Mouse (Mus musculus): ENCODE data around the gene Ttc28. TPM values are rescaled to one million over a fixed set of nuclear protein-coding genes. Genes with fewer than 3 reads are reported as not detected.

Ttc28 gene
- polyA plus RNA-seq, 1 experiment, result 6.8 TPM

DNA sequence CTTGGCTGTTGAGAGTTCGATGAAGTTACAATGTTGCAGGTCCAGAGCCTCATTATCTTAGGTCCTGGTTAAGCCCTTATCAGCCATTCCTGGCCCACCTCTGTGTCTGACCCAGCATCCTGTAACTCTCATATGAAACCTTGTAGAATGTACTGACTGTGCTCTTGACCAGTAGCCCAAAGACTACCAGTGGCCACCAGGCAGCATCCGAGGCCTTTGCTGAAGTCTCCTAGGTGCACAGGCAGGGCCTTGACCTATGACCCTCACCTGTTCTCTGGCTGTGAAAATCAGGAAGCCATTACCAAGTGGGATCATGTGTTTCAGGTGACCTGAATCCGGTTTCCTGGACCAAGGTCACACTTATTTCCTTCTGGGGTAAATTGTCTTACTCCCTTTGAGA, 183.6 kb downstream of the Ttc28 start:
- Histone ChIP-seq H3K36me3 (ENCODE audit: control insufficient read depth, insufficient read depth, low read length) (no peaks in the 10 kb centered on the region), H3K4me1 (ENCODE audit: control insufficient read depth, insufficient read depth, insufficient read length) (peaks cover 16% of the 10 kb centered on the region; the same call in 1 of the 2 replicates), H3K27ac (ENCODE audit: insufficient read depth, low read length) (no peak overlapping the region), H3K4me3 (ENCODE audit: extremely low read depth, insufficient read depth, insufficient read length) (no peak overlapping the region), H3K27me3 (ENCODE audit: control insufficient read depth, insufficient read depth, low read length) (no peaks in the 10 kb centered on the region)
- no peak for TF ChIP-seq CTCF (IDR thresholded peaks at IDR 0.05; ENCODE audit: extremely low read depth, insufficient read depth, insufficient read length, insufficient replicate concordance)
- TF ChIP-seq POLR2A (IDR thresholded peaks at IDR 0.05; ENCODE audit: low read depth, low read length), result no peak
- no peak for DNase-seq (ENCODE audit: low read depth in 1 of 2, low spot score in 2 of 2)
- WGBS, result 91% methylated on average over 3 of the region's 3 CpGs

DNA sequence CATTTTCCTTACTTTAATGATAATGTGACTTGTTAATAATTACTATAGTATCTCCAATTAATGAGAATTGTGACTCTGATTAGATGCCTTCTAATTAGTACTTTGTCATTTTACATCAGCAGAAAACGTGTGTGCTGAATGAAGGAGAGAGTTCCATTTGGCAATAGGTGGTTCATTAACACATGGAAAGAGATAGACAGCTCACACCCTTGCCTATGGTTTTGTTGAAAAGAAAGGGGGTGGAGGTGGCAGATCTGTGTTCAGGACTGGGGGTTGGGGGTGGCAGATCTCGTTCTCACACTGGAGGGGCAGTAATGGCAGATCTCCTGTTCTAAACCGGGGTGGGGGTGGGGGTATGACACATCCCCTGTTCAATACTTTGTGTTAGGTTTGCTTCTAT, 184.4 kb downstream of the Ttc28 start:
- Histone ChIP-seq H3K4me1 (ENCODE audit: control insufficient read depth, insufficient read depth, insufficient read length) (peaks cover 7% of the 10 kb centered on the region; the same call in 1 of the 2 replicates), H3K27ac (ENCODE audit: insufficient read depth, low read length) (no peak overlapping the region), H3K4me3 (ENCODE audit: extremely low read depth, insufficient read depth, insufficient read length) (no peak overlapping the region), H3K27me3 (ENCODE audit: control insufficient read depth, insufficient read depth, low read length) (no peaks in the 10 kb centered on the region), H3K36me3 (ENCODE audit: control insufficient read depth, insufficient read depth, low read length) (no peaks in the 10 kb centered on the region)
- 90% methylated on average over 3 of the region's 3 CpGs for WGBS
- no peak for DNase-seq (ENCODE audit: low read depth in 1 of 2, low spot score in 2 of 2)
- TF ChIP-seq POLR2A (IDR thresholded peaks at IDR 0.05; ENCODE audit: low read depth, low read length) (no peak), CTCF (IDR thresholded peaks at IDR 0.05; ENCODE audit: extremely low read depth, insufficient read depth, insufficient read length, insufficient replicate concordance) (no peak)

DNA sequence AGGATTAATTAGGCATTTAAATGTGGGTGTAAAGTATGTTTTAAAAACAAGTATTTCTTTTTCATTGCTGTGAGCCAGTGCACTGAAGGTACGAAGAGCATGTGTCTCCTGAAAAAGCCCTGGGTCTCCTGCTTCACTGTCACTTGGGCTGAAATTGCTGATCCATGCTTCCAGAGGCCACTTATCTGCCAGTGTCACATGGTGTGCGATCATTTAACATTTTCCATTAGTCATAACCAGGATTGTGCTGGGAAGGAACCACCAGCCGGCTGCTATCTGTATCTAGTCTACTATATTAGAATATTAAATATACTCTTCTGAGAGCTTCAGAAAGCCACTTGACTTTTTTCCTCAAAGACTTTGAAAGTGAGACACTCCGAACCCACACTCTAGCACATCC, 186.2 kb downstream of the Ttc28 start:
- H3K4me1 ChIP-seq (ENCODE audit: control insufficient read depth, insufficient read depth, insufficient read length), result no peaks in the 10 kb centered on the region
- H3K4me3 ChIP-seq (ENCODE audit: extremely low read depth, insufficient read depth, insufficient read length), result no peak overlapping the region
- H3K36me3 ChIP-seq (ENCODE audit: control insufficient read depth, insufficient read depth, low read length), result no peaks in the 10 kb centered on the region
- no peak overlapping the region for H3K27ac ChIP-seq (ENCODE audit: insufficient read depth, low read length)
- 89% methylated on average over 4 of the region's 4 CpGs for WGBS
- DNase-seq (ENCODE audit: low read depth in 1 of 2, low spot score in 2 of 2), result no peak
- TF ChIP-seq POLR2A (IDR thresholded peaks at IDR 0.05; ENCODE audit: low read depth, low read length), result no peak
- H3K27me3 ChIP-seq (ENCODE audit: control insufficient read depth, insufficient read depth, low read length), result no peaks in the 10 kb centered on the region

DNA sequence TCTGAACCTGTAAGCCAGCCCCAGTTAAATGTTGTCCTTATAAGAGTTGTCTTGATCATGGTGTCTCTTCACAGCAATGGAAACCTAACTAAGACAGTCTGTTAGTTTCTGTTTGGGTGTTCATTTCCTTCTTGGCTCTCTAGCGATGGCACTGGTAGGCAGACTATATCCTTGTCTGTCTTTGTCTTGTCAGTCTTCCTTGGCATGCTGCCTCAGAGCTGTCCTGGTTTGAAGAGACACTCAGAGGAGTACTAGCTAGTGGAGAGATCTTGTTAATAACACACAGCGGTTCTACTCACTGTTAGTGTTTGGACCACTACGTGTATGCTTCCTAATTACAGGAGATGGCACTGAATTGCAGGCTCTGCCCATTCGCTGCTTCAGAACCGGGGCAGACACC, 189.9 kb downstream of the Ttc28 start:
- WGBS, result 90% methylated on average over 5 of the region's 5 CpGs
- no peak for DNase-seq (ENCODE audit: low read depth in 1 of 2, low spot score in 2 of 2)
- H3K4me1 ChIP-seq (ENCODE audit: control insufficient read depth, insufficient read depth, insufficient read length), result no peaks in the 10 kb centered on the region
- TF ChIP-seq CTCF (IDR thresholded peaks at IDR 0.05; ENCODE audit: extremely low read depth, insufficient read depth, insufficient read length, insufficient replicate concordance), result no peak
- no peak for TF ChIP-seq POLR2A (IDR thresholded peaks at IDR 0.05; ENCODE audit: low read depth, low read length)
- H3K27me3 ChIP-seq (ENCODE audit: control insufficient read depth, insufficient read depth, low read length), result no peaks in the 10 kb centered on the region
- no peak overlapping the region for H3K4me3 ChIP-seq (ENCODE audit: extremely low read depth, insufficient read depth, insufficient read length)
- H3K36me3 ChIP-seq (ENCODE audit: control insufficient read depth, insufficient read depth, low read length), result no peaks in the 10 kb centered on the region
- H3K27ac ChIP-seq (ENCODE audit: insufficient read depth, low read length), result no peak overlapping the region

DNA sequence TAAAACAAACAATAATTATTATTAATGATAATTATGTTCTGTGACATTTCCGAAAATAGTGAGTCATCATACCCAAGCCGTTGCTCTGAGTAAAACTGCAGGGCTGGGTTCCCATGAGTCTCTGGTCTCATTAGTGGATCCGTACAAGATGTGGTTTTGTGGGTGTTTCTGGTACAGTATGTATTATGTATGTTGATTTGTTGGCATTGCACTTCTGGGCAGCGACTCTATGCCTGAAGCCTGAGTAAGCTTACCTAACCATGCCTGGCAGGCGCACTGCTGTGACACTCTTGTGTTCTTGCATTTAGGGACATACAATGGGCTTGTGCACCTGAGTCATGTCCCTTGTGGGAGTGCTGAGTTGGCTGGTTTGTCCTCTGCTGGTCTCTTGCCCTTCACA, 190.3 kb downstream of the Ttc28 start:
- H3K27me3 ChIP-seq (ENCODE audit: control insufficient read depth, insufficient read depth, low read length), result no peaks in the 10 kb centered on the region
- DNase-seq (ENCODE audit: low read depth in 1 of 2, low spot score in 2 of 2), result no peak
- no peaks in the 10 kb centered on the region for H3K36me3 ChIP-seq (ENCODE audit: control insufficient read depth, insufficient read depth, low read length)
- WGBS, result 91% methylated on average over 5 of the region's 5 CpGs
- H3K4me1 ChIP-seq (ENCODE audit: control insufficient read depth, insufficient read depth, insufficient read length), result no peaks in the 10 kb centered on the region
- no peak overlapping the region for H3K27ac ChIP-seq (ENCODE audit: insufficient read depth, low read length)
- TF ChIP-seq CTCF (IDR thresholded peaks at IDR 0.05; ENCODE audit: extremely low read depth, insufficient read depth, insufficient read length, insufficient replicate concordance) (no peak), POLR2A (IDR thresholded peaks at IDR 0.05; ENCODE audit: low read depth, low read length) (no peak)
- H3K4me3 ChIP-seq (ENCODE audit: extremely low read depth, insufficient read depth, insufficient read length), result no peak overlapping the region

DNA sequence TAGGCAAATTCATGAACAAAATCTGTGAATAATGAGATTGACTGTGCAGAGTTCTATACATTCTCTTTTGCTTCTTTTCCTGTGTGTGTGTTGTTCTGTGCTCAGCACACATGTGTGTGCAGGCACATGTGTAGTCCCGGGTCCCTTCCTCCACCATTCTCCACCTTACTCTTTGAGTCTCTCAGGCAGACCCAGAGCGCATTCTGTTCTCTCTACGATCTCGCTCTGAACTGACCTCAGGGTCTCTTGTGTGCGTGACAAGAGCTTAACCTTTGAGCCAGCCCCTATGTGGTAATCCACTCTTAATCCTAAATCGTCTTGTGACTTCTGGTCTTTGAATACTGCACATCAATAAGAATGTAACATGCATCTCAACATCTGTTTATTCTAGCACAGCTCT, 190.8 kb downstream of the Ttc28 start:
- H3K4me1 ChIP-seq (ENCODE audit: control insufficient read depth, insufficient read depth, insufficient read length), result no peaks in the 10 kb centered on the region

DNA sequence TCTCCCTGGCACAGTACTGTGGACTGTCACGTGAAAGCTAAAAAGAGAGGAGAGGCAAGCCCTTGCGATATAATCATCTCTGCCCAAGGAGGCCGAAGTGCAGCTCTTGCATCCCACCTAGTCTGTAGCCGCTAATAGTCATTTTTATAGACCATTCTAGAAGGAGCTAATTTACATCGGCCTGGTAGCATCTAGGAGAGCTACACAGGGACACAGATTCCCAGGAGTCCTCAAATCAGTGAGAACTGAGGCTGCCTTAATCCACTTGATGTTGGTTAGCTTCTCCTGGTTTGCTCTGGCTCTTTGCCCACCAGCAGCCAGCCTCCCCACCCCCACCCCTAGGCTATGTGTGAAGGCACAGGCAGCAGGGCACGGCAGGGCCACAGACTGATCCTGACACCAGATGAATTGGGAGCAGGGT, 193.7 kb downstream of the Ttc28 start:
- no peak for DNase-seq (ENCODE audit: low read depth in 1 of 2, low spot score in 2 of 2)
- no peaks in the 10 kb centered on the region for H3K36me3 ChIP-seq (ENCODE audit: control insufficient read depth, insufficient read depth, low read length)
- no peak for TF ChIP-seq CTCF (IDR thresholded peaks at IDR 0.05; ENCODE audit: extremely low read depth, insufficient read depth, insufficient read length, insufficient replicate concordance)
- no peak for TF ChIP-seq POLR2A (IDR thresholded peaks at IDR 0.05; ENCODE audit: low read depth, low read length)
- no peaks in the 10 kb centered on the region for H3K27me3 ChIP-seq (ENCODE audit: control insufficient read depth, insufficient read depth, low read length)
- H3K4me1 ChIP-seq (ENCODE audit: control insufficient read depth, insufficient read depth, insufficient read length), result no peaks in the 10 kb centered on the region
- WGBS, result 89% methylated on average over 6 of the region's 6 CpGs
- no peak overlapping the region for H3K27ac ChIP-seq (ENCODE audit: insufficient read depth, low read length)
- H3K4me3 ChIP-seq (ENCODE audit: extremely low read depth, insufficient read depth, insufficient read length), result no peak overlapping the region

More for the DNA sequence above, 190.8 kb downstream of the Ttc28 start:
- Histone ChIP-seq H3K27ac (ENCODE audit: insufficient read depth, low read length) (no peak overlapping the region), H3K36me3 (ENCODE audit: control insufficient read depth, insufficient read depth, low read length) (no peaks in the 10 kb centered on the region), H3K4me3 (ENCODE audit: extremely low read depth, insufficient read depth, insufficient read length) (no peak overlapping the region), H3K27me3 (ENCODE audit: control insufficient read depth, insufficient read depth, low read length) (no peaks in the 10 kb centered on the region)
- TF ChIP-seq CTCF (IDR thresholded peaks at IDR 0.05; ENCODE audit: extremely low read depth, insufficient read depth, insufficient read length, insufficient replicate concordance) (no peak), POLR2A (IDR thresholded peaks at IDR 0.05; ENCODE audit: low read depth, low read length) (no peak)
- no peak for DNase-seq (ENCODE audit: low read depth in 1 of 2, low spot score in 2 of 2)
- WGBS, result 93% methylated on average over 6 of the region's 6 CpGs

Data from spleen, adult 2 months (tissue).